Mouse (Mus musculus) left cerebral cortex, postnatal 10 days (tissue): ENCODE results near the gene Igtp. TPM values are rescaled to one million over a fixed set of nuclear protein-coding genes. Genes with fewer than 3 reads are reported as not detected.
"Not testable (repeated sequence)": the region's sequence is repeated elsewhere in the genome, so short reads cannot be mapped to it uniquely, and the experiment has no call there.

Source experiments
- DNase-seq, 2 experiments: peaks; one replicate each; pipeline ENCODE4 v3.0.0; 2021 to 2022; ENCODE audit warnings: low spot score in 2 of 2, mixed read lengths in 1 of 2; ENCODE audit errors: extremely low spot score in 1 of 2
- intact Hi-C: fragments of 180-260 bp; cut with DNase I; formaldehyde crosslinking; loops from one replicate; pipeline ENCODE4 v1.15.1; 2025
- total RNA-seq, 2 experiments: library from RNA; stranded (reverse); gene quantifications; 2 replicates each; pipeline ENCODE4 v1.2.3; 2021

Gene Igtp
- total RNA-seq, 2 experiments from 2014 or later = 1.1 to 1.9 TPM

GRCm38 (mm10) chr11:58211062-58211681, 11.8 kb downstream of the Igtp start:
- intact Hi-C loops = no loop called here
- no peak for DNase-seq

GRCm38 (mm10) chr11:58211682-58212067, 12.3 kb downstream of the Igtp start:
- intact Hi-C loops = no loop called here
- DNase-seq = no peak

- intact Hi-C loops = no loop called here
Observed at GRCm38 (mm10) chr11:58213673-58214342, 14.5 kb downstream of the Igtp start.

GRCm38 (mm10) chr11:58214391-58215048, 15.2 kb downstream of the Igtp start:
- peak; percentile 34 to 85 for DNase-seq
- intact Hi-C loops = no loop called here

More at GRCm38 (mm10) chr11:58213673-58214342, 14.5 kb downstream of the Igtp start:
- DNase-seq = no peak

GRCm38 (mm10) chr11:58215049-58215430, 15.7 kb downstream of the Igtp start:
- intact Hi-C loops, DNase-seq: not testable (repeated sequence)

- intact Hi-C loops = no loop called here
- DNase-seq = no peak
Observed at GRCm38 (mm10) chr11:58215814-58216213, 16.5 kb downstream of the Igtp start.

- intact Hi-C loops = no loop called here
- DNase-seq = no peak
Observed at GRCm38 (mm10) chr11:58216823-58217222, 17.5 kb downstream of the Igtp start.

- peak in 1 of 2 experiments; percentile 51 for DNase-seq
- intact Hi-C loops = loop anchor here (2.0 kb wide), 1 partner anchor 45 kb away; no protein-coding TSS in a partner anchor
Observed at GRCm38 (mm10) chr11:58223751-58224150, 24.4 kb downstream of the Igtp start.

GRCm38 (mm10) chr11:58224313-58224712, 25.0 kb downstream of the Igtp start:
- DNase-seq = peak in 1 of 2 experiments; percentile 47
- intact Hi-C loops = loop anchor here (2.0 kb wide), 1 partner anchor 46 kb away; no protein-coding TSS in a partner anchor

GRCm38 (mm10) chr11:58224872-58225271, 25.5 kb downstream of the Igtp start:
- intact Hi-C loops = loop anchor here (2.0 kb wide), 1 partner anchor 46 kb away; no protein-coding TSS in a partner anchor
- DNase-seq = not testable (repeated sequence)

GRCm38 (mm10) chr11:58225655-58226054, 26.3 kb downstream of the Igtp start:
- intact Hi-C loops = loop anchor here (2.0 kb wide), 1 partner anchor 47 kb away; no protein-coding TSS in a partner anchor
- peak; percentile 31 to 64 for DNase-seq

- intact Hi-C loops = no loop called here
- no peak for DNase-seq
Observed at GRCm38 (mm10) chr11:58226425-58226824, 27.1 kb downstream of the Igtp start.

GRCm38 (mm10) chr11:58228021-58228420, 28.7 kb downstream of the Igtp start:
- DNase-seq, intact Hi-C loops: not testable (repeated sequence)

- intact Hi-C loops = no loop called here
- DNase-seq = no peak
Observed at GRCm38 (mm10) chr11:58230396-58230910, 31.1 kb downstream of the Igtp start.

- DNase-seq = no peak
Observed at GRCm38 (mm10) chr11:58231156-58231555, 31.8 kb downstream of the Igtp start.

GRCm38 (mm10) chr11:58234551-58234950, 35.2 kb downstream of the Igtp start:
- DNase-seq, intact Hi-C loops: not testable (repeated sequence)

More at GRCm38 (mm10) chr11:58231156-58231555, 31.8 kb downstream of the Igtp start:
- intact Hi-C loops = no loop called here

- intact Hi-C loops = no loop called here
- DNase-seq = peak in 1 of 2 experiments; percentile 37
Observed at GRCm38 (mm10) chr11:58235152-58235551, 35.8 kb downstream of the Igtp start.

- intact Hi-C loops = no loop called here
- peak in 1 of 2 experiments; percentile 60 for DNase-seq
Observed at GRCm38 (mm10) chr11:58238840-58239791, 39.8 kb downstream of the Igtp start.
